ENCODE assay signal across 10 mouse cellular contexts in genomic region chr17:29711076-29711744, GRCm38 (mm10). TPM values are rescaled to one million over a fixed set of nuclear protein-coding genes. Genes with fewer than 3 reads are reported as not detected.
DNase-seq lines count a peak whose midpoint lies in the region; ATAC-seq and TF ChIP-seq lines count a peak whose summit lies in the region.
"Had no signal": no experiment of that assay in that cellular context is flagged by ENCODE, and none has a peak within 500 bp of the region (broad histone marks: within the 10 kb centered on the region; RNA-seq: fewer than 3 reads in every experiment).

No protein-coding gene starts in this region.

- ATAC-seq in forebrain, embryonic 11.5 days (replicated peaks; ENCODE audit: low FRiP score): no peak
- ATAC-seq in midbrain, embryonic 13.5 days: no peak
- ATAC-seq in midbrain, embryonic 11.5 days (ENCODE audit: low FRiP score): no peak
- no peak for ATAC-seq in forebrain, postnatal 0 days
- no peak for ATAC-seq in midbrain, embryonic 15.5 days (replicated peaks)

- no peak overlapping the region for H3K4me2 ChIP-seq in forebrain, embryonic 11.5 days (ENCODE audit: low read depth, low read length, severe bottlenecking)
- no peak overlapping the region for H3K4me2 ChIP-seq in midbrain, embryonic 13.5 days (replicated peaks)
- no peak overlapping the region for H3K4me2 ChIP-seq in midbrain, embryonic 11.5 days
- no peak overlapping the region for H3K4me2 ChIP-seq in forebrain, postnatal 0 days (ENCODE audit: low read depth)
- no peak overlapping the region for H3K4me2 ChIP-seq in midbrain, embryonic 15.5 days
- H3K4me2 ChIP-seq: liver, embryonic 15.5 days had no signal

- no peak for TF ChIP-seq CTCF in forebrain, postnatal 0 days (IDR thresholded peaks at IDR 0.05; ENCODE audit: low read depth)

- H3K4me3 ChIP-seq in forebrain, embryonic 10.5 days: no peak overlapping the region
- no peak overlapping the region for H3K4me3 ChIP-seq in forebrain, embryonic 11.5 days (ENCODE audit: low read depth, low read length)
- no peak overlapping the region for H3K4me3 ChIP-seq in midbrain, embryonic 13.5 days (replicated peaks)
- no peak overlapping the region for H3K4me3 ChIP-seq in midbrain, embryonic 11.5 days (ENCODE audit: low read depth, low read length)
- H3K4me3 ChIP-seq in forebrain, postnatal 0 days (ENCODE audit: low read depth, low read length): no peak overlapping the region
- H3K4me3 ChIP-seq in midbrain, embryonic 15.5 days: no peak overlapping the region
- H3K4me3 ChIP-seq: liver, embryonic 15.5 days had no signal

- no peak overlapping the region for H3K9ac ChIP-seq in forebrain, embryonic 11.5 days (ENCODE audit: low read length)
- H3K9ac ChIP-seq in midbrain, embryonic 13.5 days (replicated peaks): no peak overlapping the region
- no peak overlapping the region for H3K9ac ChIP-seq in midbrain, embryonic 11.5 days (ENCODE audit: low read length)
- no peak overlapping the region for H3K9ac ChIP-seq in forebrain, postnatal 0 days
- H3K9ac ChIP-seq in midbrain, embryonic 15.5 days: no peak overlapping the region
- H3K9ac ChIP-seq: liver, embryonic 15.5 days had no signal

- no peaks in the 10 kb centered on the region for H3K27me3 ChIP-seq in forebrain, embryonic 10.5 days (ENCODE audit: poor library complexity, severe bottlenecking)
- no peaks in the 10 kb centered on the region for H3K27me3 ChIP-seq in forebrain, embryonic 11.5 days (ENCODE audit: control insufficient read depth, insufficient read depth, low read length)
- no peaks in the 10 kb centered on the region for H3K27me3 ChIP-seq in midbrain, embryonic 13.5 days
- no peaks in the 10 kb centered on the region for H3K27me3 ChIP-seq in midbrain, embryonic 11.5 days (ENCODE audit: control insufficient read depth, insufficient read depth, low read length)
- no peaks in the 10 kb centered on the region for H3K27me3 ChIP-seq in forebrain, postnatal 0 days (ENCODE audit: insufficient read depth, low read length)
- H3K27me3 ChIP-seq in midbrain, embryonic 15.5 days (replicated peaks): no peaks in the 10 kb centered on the region
- H3K27me3 ChIP-seq: liver, embryonic 15.5 days had no signal

- no peaks in the 10 kb centered on the region for H3K9me3 ChIP-seq in forebrain, embryonic 10.5 days
- no peaks in the 10 kb centered on the region for H3K9me3 ChIP-seq in forebrain, embryonic 11.5 days (ENCODE audit: control insufficient read depth, low read length)
- H3K9me3 ChIP-seq in midbrain, embryonic 13.5 days: no peaks in the 10 kb centered on the region
- H3K9me3 ChIP-seq in midbrain, embryonic 11.5 days (ENCODE audit: control insufficient read depth, low read length): no peaks in the 10 kb centered on the region
- no peaks in the 10 kb centered on the region for H3K9me3 ChIP-seq in forebrain, postnatal 0 days (ENCODE audit: low read length)
- H3K9me3 ChIP-seq in midbrain, embryonic 15.5 days: no peaks in the 10 kb centered on the region
- H3K9me3 ChIP-seq: liver, embryonic 15.5 days had no signal

- 87% methylated on average over 19 of the region's 19 CpGs for WGBS in forebrain, embryonic 10.5 days
- WGBS in forebrain, embryonic 11.5 days: 72% methylated on average over 19 of the region's 19 CpGs
- 69% methylated on average over 19 of the region's 19 CpGs for WGBS in midbrain, embryonic 13.5 days
- whole genome bisulfite sequencing in midbrain, embryonic 11.5 days: 87% methylated on average over 19 of the region's 19 CpGs
- WGBS in forebrain, postnatal 0 days: 32% methylated on average over 19 of the region's 19 CpGs
- 55% methylated on average over 19 of the region's 19 CpGs for WGBS in midbrain, embryonic 15.5 days

- peaks cover 19% of the 10 kb centered on the region for H3K36me3 ChIP-seq in forebrain, embryonic 10.5 days (replicated peaks)
- no peaks in the 10 kb centered on the region for H3K36me3 ChIP-seq in forebrain, embryonic 11.5 days (ENCODE audit: control insufficient read depth, insufficient read depth, low read length)
- no peaks in the 10 kb centered on the region for H3K36me3 ChIP-seq in midbrain, embryonic 13.5 days
- H3K36me3 ChIP-seq in midbrain, embryonic 11.5 days (ENCODE audit: control insufficient read depth, insufficient read depth, low read length): no peaks in the 10 kb centered on the region
- no peaks in the 10 kb centered on the region for H3K36me3 ChIP-seq in forebrain, postnatal 0 days (ENCODE audit: insufficient read depth)
- no peaks in the 10 kb centered on the region for H3K36me3 ChIP-seq in midbrain, embryonic 15.5 days (replicated peaks)

- H3K4me1 ChIP-seq in forebrain, embryonic 10.5 days: peaks cover 74% of the 10 kb centered on the region
- peaks cover 21% of the 10 kb centered on the region for H3K4me1 ChIP-seq in forebrain, embryonic 11.5 days (replicated peaks; ENCODE audit: control insufficient read depth, insufficient read depth, low read length)
- peaks cover 77% of the 10 kb centered on the region for H3K4me1 ChIP-seq in midbrain, embryonic 13.5 days (replicated peaks)
- peaks cover 23% of the 10 kb centered on the region for H3K4me1 ChIP-seq in midbrain, embryonic 11.5 days (ENCODE audit: control insufficient read depth, insufficient read depth, low read length)
- H3K4me1 ChIP-seq in forebrain, postnatal 0 days (ENCODE audit: insufficient read depth): peaks cover 25% of the 10 kb centered on the region
- peaks cover 67% of the 10 kb centered on the region for H3K4me1 ChIP-seq in midbrain, embryonic 15.5 days

- no peak for DNase-seq in forebrain, embryonic 10.5 days (ENCODE audit: extremely low spot score, low spot score)
- DNase-seq in forebrain, embryonic 11.5 days (ENCODE audit: low spot score): no peak
- no peak for DNase-seq in midbrain, embryonic 11.5 days (ENCODE audit: low spot score, missing footprints)
- peak; percentile 68 for DNase-seq in forebrain, postnatal 0 days
- DNase-seq in thymus, postnatal 0 days (ENCODE audit: low spot score): no peak
- no peak for DNase-seq in left cerebral cortex, adult 8-10 months (ENCODE audit: low spot score in 2 of 2)
- DNase-seq: gastrocnemius, postnatal 36 days had no signal

- 0 out of 2 replicates have a peak overlapping the region, but pooled peaks have one; percentile 5 for H3K27ac ChIP-seq in forebrain, embryonic 10.5 days
- H3K27ac ChIP-seq in forebrain, embryonic 11.5 days (ENCODE audit: low read depth, low read length): no peak overlapping the region
- H3K27ac ChIP-seq in midbrain, embryonic 13.5 days: peak overlapping the region; percentile 49
- no peak overlapping the region for H3K27ac ChIP-seq in midbrain, embryonic 11.5 days (ENCODE audit: low read depth, low read length)
- H3K27ac ChIP-seq in forebrain, postnatal 0 days (ENCODE audit: low read depth, low read length): peak overlapping the region; percentile 54
- H3K27ac ChIP-seq in midbrain, embryonic 15.5 days: peak overlapping the region; percentile 72
- H3K27ac ChIP-seq: liver, embryonic 15.5 days had no signal

RNA-seq across cellular contexts. Expression of gene Ccdc167, which starts 5.6 kb away (rescaled TPM):
- 16.0 and 17.9 TPM in 2 replicates for polyA plus RNA-seq in forebrain, embryonic 10.5 days (2016; fragmentation: Nextera tagmentation; extraction: Ambion mirVana)
- polyA plus RNA-seq in forebrain, embryonic 11.5 days (2014; fragmentation: Nextera tagmentation; extraction: Ambion mirVana): 13.7 and 17.0 TPM in 2 replicates
- polyA plus RNA-seq in midbrain, embryonic 13.5 days (2015; fragmentation: Nextera tagmentation; extraction: Ambion mirVana): 11.4 and 12.0 TPM in 2 replicates
- 13.5 and 17.0 TPM in 2 replicates for polyA plus RNA-seq in midbrain, embryonic 11.5 days (2014; fragmentation: Nextera tagmentation; extraction: Ambion mirVana)
- total RNA-seq in forebrain, postnatal 0 days (2014; rRNA removed): 7.7 and 8.8 TPM in 2 replicates
- polyA plus RNA-seq in forebrain, postnatal 0 days (2015; fragmentation: Nextera tagmentation; extraction: Ambion mirVana): 7.4 and 7.7 TPM in 2 replicates
- 9.3 and 10.4 TPM in 2 replicates for polyA plus RNA-seq in midbrain, embryonic 15.5 days (2015; fragmentation: Nextera tagmentation; extraction: Ambion mirVana)
- 9.2 and 10.8 TPM in 2 replicates for polyA plus RNA-seq in thymus, postnatal 0 days (2015; fragmentation: Nextera tagmentation; extraction: Ambion mirVana)
- 10 to 100 TPM; 14.7 to 20.3 (median 17.4) TPM for total RNA-seq in left cerebral cortex, adult 8-10 months (2022)

RNA-seq across cellular contexts. Expression of gene Cmtr1, which starts 50.8 kb away (rescaled TPM):
- polyA plus RNA-seq in forebrain, embryonic 10.5 days (2016; fragmentation: Nextera tagmentation; extraction: Ambion mirVana): 139 and 156 TPM in 2 replicates
- 144 and 150 TPM in 2 replicates for polyA plus RNA-seq in forebrain, embryonic 11.5 days (2014; fragmentation: Nextera tagmentation; extraction: Ambion mirVana)
- 138 and 150 TPM in 2 replicates for polyA plus RNA-seq in midbrain, embryonic 13.5 days (2015; fragmentation: Nextera tagmentation; extraction: Ambion mirVana)
- polyA plus RNA-seq in midbrain, embryonic 11.5 days (2014; fragmentation: Nextera tagmentation; extraction: Ambion mirVana): 144 and 150 TPM in 2 replicates
- total RNA-seq in forebrain, postnatal 0 days (2014; rRNA removed): 59.9 and 81.9 TPM in 2 replicates
- 76.9 and 92.3 TPM in 2 replicates for polyA plus RNA-seq in forebrain, postnatal 0 days (2015; fragmentation: Nextera tagmentation; extraction: Ambion mirVana)
- polyA plus RNA-seq in midbrain, embryonic 15.5 days (2015; fragmentation: Nextera tagmentation; extraction: Ambion mirVana): 109 and 116 TPM in 2 replicates
- 131 and 136 TPM in 2 replicates for polyA plus RNA-seq in thymus, postnatal 0 days (2015; fragmentation: Nextera tagmentation; extraction: Ambion mirVana)
- 100 to 1,000 TPM; 112 to 142 (median 127) TPM for total RNA-seq in left cerebral cortex, adult 8-10 months (2022)

Comparison
In these comparisons a context has a peak if more than half of its experiments do, and no peak if none do; other contexts are left out.
1. H3K27ac ChIP-seq: peak in forebrain, embryonic 10.5 days (single experiment), midbrain, embryonic 13.5 days (single experiment), forebrain, postnatal 0 days (single experiment) and midbrain, embryonic 15.5 days (single experiment); none in forebrain, embryonic 11.5 days (single experiment) and midbrain, embryonic 11.5 days (single experiment).